Mouse (Mus musculus) right cerebral cortex, postnatal 25 days (tissue): ENCODE results near the gene Mapt.
A peak's percentile ranks its signal among the peaks of the same experiment; 100 is the strongest.
"Not testable (repeated sequence)": the region's sequence is repeated elsewhere in the genome, so short reads cannot be mapped to it uniquely, and the experiment has no call there.

Experiments
- DNase-seq: peaks from one replicate; pipeline ENCODE4 v3.0.0; 2022

The Mapt gene

GRCm38 (mm10) chr11:104231041-104231911, at the start of gene Mapt:
Gene Mapt (plus strand): TSS chr11:104231390.
- DNase-seq = peak; percentile 95

- no peak for DNase-seq
Measured at GRCm38 (mm10) chr11:104182141-104182540, 49.0 kb upstream of the Mapt start.

GRCm38 (mm10) chr11:104186135-104186836, 44.9 kb upstream of the Mapt start, which contains the start of gene Sppl2c:
Gene Sppl2c (plus strand): TSS chr11:104186327.
- no peak for DNase-seq

- DNase-seq = no peak
Measured at GRCm38 (mm10) chr11:104186837-104187150, 44.4 kb upstream of the Mapt start.

- no peak for DNase-seq
Measured at GRCm38 (mm10) chr11:104187766-104188165, 43.4 kb upstream of the Mapt start.

GRCm38 (mm10) chr11:104190008-104190407, 41.2 kb upstream of the Mapt start:
- DNase-seq = no peak

GRCm38 (mm10) chr11:104195382-104195781, 35.8 kb upstream of the Mapt start:
- no peak for DNase-seq

- peak; percentile 78 for DNase-seq
Measured at GRCm38 (mm10) chr11:104195791-104196190, 35.4 kb upstream of the Mapt start.

- no peak for DNase-seq
Measured at GRCm38 (mm10) chr11:104197861-104198260, 33.3 kb upstream of the Mapt start.

GRCm38 (mm10) chr11:104203271-104203670, 27.9 kb upstream of the Mapt start:
- DNase-seq = no peak

GRCm38 (mm10) chr11:104206573-104206972, 24.6 kb upstream of the Mapt start:
- no peak for DNase-seq

- no peak for DNase-seq
Measured at GRCm38 (mm10) chr11:104209041-104209440, 22.1 kb upstream of the Mapt start.

- DNase-seq = no peak
Measured at GRCm38 (mm10) chr11:104211251-104211650, 19.9 kb upstream of the Mapt start.

- not testable (repeated sequence) for DNase-seq
Measured at GRCm38 (mm10) chr11:104214128-104214527, 17.1 kb upstream of the Mapt start.

GRCm38 (mm10) chr11:104218075-104218474, 13.1 kb upstream of the Mapt start:
- DNase-seq = no peak

GRCm38 (mm10) chr11:104220291-104220690, 10.9 kb upstream of the Mapt start:
- no peak for DNase-seq

- DNase-seq = no peak
Measured at GRCm38 (mm10) chr11:104221751-104222150, 9.4 kb upstream of the Mapt start.

- DNase-seq = no peak
Measured at GRCm38 (mm10) chr11:104223301-104223700, 7.9 kb upstream of the Mapt start.

- DNase-seq = no peak
Measured at GRCm38 (mm10) chr11:104229391-104229790, 1.8 kb upstream of the Mapt start.

- DNase-seq = no peak
Measured at GRCm38 (mm10) chr11:104230066-104230778, 968 bp upstream of the Mapt start.

GRCm38 (mm10) chr11:104232141-104233061, 1.2 kb downstream of the Mapt start:
- peak; percentile 77 for DNase-seq

GRCm38 (mm10) chr11:104233101-104233500, 1.9 kb downstream of the Mapt start:
- no peak for DNase-seq
